Mouse (Mus musculus): ENCODE results near the gene Wbp4.

DNA sequence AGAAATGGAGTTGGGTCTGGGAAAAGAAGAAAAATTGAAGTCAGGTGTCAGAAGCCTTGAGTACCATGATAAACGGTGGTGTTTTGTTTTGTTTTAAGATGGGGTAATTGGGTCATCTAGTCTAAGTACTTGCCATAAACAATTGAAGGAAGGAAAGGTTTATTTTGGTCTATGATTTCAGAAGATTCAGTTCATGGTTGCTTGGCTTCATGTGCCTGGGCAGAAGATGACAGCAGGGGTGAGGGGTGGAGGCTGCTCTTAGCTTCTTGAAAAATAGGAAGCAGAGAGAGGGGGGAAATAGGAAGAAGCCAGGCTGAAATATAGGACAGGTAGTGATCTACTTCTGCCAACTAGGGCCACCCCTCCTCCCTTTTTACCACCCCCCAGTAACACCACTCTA, 30.2 kb upstream of the Wbp4 start:
- no peak for TF ChIP-seq CTCF (IDR thresholded peaks at IDR 0.05; ENCODE audit: low read depth, low read length)
- no peak for TF ChIP-seq POLR2A (IDR thresholded peaks at IDR 0.05; ENCODE audit: insufficient read depth, low read length)
- no peak for TF ChIP-seq EP300 (IDR thresholded peaks at IDR 0.05; ENCODE audit: insufficient read depth, low read depth, low read length)

All from ES-Bruce4 (cell line).